Mouse (Mus musculus) skeletal muscle tissue, postnatal 0 days (tissue): ENCODE results near the gene Dennd4b. TPM values are rescaled to one million over a fixed set of nuclear protein-coding genes. Genes with fewer than 3 reads are reported as not detected.

Experiments
- microRNA-seq, 2 experiments: library from miRNA; unstranded; fragments of <30 nt; microRNA quantifications; one replicate each; pipeline ENCODE4; 2016
- polyA plus RNA-seq: library from polyadenylated mRNA; unstranded; fragments of >200 nt; fragmentation: Nextera tagmentation; extraction: Ambion mirVana; gene quantifications from 2 replicates; pipeline ENCODE4 v1.2.1, GENCODE M21; 2015

Gene Dennd4b
- polyA plus RNA-seq: 5.1 and 5.5 TPM in 2 replicates

DNA sequence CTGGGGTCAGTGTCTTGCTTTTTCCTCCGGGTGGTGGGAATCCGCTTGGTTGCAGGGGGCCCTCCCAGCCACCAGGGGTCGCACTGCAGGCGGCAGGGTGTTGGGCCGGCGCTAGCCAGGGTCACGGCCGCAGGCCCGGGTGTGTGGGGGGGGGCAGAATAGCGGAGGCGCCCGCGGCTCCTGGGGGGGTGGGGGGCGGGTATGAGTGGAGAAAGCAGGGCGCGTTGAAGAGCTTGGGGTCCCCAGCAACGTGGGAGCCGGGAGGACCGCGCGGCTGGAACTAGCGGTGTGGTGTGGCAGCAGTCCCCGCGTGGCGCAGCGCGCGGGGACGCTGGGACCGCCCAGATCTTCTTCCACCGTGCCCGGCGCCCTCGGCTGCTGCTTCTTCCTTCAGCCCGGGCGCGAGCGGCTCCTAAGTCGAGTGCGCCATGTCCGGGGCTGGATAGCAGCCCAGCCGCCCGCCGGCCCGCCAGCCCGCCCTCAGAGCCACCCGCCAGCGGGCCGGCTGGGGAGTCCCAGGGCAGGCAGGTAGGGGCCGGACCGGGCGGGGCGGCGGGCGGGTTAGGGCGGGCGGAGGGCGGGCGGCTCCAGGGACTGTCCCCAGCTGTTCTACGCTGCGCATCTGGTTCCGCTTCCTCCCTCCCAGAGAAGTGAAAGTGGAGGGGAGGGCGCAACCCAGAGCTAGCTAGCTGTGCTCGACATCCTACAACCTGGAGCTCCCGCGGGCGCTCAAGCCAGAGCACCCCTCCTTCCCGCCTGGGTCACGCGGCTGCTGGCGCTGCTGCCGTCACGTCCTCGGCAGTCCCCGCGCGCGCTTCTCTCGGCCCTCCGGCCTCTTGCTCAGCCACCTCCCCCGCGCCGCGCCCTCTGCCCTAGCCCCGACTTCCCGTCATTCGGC is at the start of gene Dennd4b:
TSS of gene Dennd4b (plus strand) at position 152 of the 898 bp plus-strand sequence.

DNA sequence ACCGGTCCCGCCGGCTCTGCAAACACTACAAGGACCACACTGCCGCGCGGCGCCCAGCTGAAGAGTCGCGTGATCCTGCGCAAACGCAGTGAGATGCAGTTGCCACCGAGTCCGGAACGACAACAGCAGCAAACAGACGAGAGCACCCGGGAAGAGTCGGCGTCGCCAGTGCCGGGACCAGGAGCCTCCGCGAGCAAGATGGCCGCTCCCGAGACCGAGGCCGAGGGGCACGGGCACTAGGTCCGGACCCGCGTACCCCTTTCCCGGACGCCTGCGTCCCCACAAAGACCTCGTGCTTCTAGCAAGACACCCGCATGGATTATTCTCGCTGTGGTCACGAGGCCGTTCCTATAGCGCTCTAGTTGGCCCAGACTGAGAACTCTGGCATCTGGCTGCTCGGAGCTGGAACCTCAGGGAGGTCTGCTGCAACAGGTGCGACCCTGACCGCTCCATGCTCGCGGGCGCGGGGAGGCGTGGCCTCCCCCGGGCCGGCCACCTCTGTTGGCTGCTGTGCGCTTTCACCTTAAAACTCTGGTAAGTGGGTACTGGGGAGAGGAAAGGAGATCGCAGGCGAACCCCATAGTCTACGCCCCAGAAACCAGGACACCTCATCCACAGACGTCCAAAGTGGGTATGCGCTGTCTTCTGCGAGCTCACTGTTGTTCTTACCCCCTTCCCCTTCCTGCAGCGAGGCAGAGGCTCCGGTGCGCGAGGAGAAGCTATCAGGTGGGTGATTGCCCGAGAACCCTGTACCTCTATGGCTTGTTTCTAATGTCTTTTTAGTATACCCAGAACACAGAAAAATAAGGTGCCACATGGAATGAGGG is 33.3 kb upstream of the Dennd4b start, which contains the start of gene Jtb:
TSS of gene Jtb (plus strand) at position 91 of the 827 bp plus-strand sequence.

DNA sequence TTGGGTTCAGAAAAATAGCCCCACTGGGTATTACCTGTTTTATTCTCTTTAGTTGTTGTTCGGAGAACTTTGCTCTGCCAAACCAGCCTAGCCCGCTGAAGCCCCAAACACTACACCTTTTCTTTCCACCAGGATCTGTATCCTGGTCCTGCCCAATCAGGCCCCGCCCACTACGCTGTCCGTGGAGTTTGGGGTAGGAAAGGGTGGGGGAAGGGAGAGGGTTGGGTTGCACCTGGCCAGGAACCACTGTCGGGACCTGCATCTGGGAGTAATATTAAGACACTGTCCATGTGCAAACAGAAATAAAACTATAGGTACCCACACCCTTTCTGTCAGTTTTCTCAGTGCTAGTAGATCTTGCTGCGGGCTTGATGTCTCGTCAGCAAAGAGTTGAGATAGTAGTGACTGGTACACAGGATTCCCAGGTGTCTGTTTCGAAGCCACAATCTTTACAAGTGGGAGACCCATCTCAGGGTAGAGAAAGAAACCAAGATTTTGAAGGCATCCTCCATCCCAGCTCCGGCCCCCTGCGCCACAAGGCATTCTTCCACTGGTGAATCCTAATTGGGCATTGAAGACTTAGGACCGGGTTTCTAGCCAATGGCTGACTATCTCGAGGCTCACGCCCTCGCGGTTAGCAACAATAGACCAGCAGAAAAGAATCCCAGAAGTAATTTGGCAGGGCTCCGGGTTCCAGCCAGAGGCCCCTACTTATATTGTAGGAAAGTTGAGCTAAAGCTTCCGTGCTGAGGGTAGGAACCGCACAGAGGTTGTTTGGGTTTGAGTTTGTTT is 21.8 kb upstream of the Dennd4b start, which contains the start of gene Creb3l4:
TSS of gene Creb3l4 (minus strand) at position 529 of the 792 bp plus-strand sequence.

DNA sequence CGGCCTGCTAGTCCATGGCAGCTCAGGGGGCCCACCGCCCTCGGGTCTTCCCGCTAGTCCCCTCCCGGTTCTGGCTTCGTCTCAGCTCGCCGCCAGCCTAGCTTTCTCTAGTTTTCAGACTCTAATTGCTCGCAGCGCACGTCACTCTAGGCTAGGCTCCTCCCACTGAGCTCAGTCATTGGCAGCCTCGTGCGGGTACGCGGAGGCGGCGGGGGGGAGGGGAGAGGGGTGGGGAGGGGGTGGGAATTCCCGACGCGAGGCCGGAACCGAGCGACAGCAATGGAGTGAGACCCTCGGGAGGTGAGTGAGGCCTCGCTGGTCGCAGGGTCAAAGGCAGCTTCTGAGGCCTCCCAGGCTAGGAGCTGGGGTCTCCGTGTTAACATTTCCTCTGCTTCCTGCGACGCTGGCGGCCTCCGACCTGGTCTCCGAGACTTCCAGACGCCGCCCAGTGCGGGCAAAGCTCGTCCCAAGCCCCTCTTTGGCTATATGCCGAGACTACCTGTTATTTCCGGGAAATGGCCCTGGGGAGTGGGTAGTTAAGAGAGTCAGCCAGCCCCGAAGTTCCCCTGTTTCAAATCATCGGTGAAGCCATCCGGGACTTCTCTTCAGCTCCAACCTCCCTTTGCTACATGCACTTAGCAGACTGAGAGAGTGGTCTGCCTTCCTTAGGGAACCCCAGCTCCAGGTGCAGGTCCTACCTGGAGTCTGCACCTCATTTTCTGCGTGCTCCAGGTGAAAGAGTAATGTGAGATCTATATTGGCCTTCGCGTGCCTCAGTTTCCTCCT is 16.8 kb upstream of the Dennd4b start, which contains the start of gene Slc39a1:
TSS of gene Slc39a1 (plus strand) at position 213 of the 786 bp plus-strand sequence.

DNA sequence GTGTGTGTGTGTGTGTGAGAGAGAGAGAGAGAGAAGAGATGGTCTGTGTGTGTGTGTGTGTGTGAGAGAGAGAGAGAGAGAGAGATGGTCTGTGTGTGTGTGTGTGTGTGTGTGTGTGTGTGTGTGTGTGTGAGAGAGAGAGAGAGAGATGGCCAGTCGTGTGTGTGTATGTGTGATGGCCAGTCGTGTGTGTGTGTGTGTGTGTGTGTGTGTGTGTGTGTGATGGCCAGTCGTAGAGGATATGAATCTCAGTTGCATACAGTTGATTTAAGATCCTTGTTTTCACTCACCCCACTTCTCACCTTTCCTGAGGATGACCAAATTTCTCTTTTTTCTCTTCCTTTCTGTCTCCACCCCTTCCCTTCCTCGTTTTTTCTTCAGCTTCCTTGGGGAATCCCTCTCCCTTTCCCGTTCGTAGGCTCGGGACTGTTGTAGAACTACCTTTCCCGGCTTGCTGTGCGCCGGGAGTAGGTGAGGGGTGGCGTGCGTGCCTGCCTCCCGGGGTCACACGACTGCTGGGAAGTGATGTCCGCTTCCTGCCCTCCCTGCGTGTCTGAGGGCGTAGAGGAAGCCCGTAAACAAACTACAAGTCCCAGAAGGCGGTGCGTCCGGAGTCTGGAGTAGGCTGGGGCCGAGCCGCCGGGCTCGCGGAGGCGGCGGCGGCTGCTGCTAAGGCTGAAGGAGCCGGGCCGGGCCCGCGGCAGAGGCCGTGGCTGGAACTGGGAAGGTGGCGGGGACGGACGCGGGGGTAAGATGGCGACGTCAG is 11.1 kb upstream of the Dennd4b start, which contains the start of gene Crtc2:
TSS of gene Crtc2 (plus strand) at position 511 of the 766 bp plus-strand sequence.

DNA sequence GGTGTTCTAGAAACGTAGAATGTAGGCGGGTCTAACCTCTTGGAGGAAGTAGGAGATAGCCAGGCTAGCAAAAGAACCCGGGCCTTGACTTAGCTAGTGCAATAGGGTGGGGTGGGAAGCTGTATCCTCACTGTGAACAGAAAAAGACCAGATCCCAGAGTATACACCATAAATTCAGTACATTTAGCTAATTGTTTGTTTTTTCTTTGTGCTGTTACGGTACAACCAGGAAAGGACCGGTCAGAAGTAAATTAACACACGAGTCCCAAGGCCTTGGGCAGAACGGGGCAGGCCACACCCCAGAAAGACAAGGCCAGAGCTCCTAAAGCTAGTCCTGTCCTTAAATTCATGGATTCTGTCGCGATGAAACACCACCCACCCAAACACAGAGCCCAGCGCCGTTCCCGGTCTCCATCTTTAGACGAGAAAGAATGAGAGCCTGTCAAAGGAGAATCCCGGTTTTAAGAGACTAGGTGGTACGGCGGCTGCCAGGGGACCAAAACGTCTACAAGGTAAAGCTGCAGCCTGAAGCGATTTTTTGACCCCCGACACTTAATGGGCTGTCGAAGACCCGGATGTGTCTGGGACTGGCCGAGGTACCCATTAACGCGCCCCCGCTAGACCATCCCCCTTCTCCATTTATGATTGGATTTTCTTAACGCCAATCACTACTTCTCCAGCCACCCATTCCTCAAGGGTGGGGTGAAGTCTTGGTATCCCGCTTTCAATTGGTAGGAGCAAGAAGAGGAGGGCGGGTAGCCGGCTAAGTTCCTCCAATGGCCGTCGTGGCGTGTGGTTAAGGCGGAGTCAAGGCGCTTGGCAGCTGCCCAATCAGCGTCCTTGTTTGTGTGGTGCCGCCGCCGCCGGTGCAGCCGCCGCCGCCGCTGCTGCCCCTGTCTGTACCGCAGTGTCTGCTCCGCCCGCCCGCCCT is 27.6 kb downstream of the Dennd4b start, which contains the start of gene Gatad2b:
TSS of gene Gatad2b (plus strand) at position 834 of the 931 bp plus-strand sequence.

Small RNA genes within 50 kb of the gene (microRNA-seq; reads per million reads assigned to microRNA genes)
- gene Mir7012: 0.10 to 0.21 reads per million in 2 experiments

Other genes starting within 250 kb of the Dennd4b start
- 144 and 154 TPM in 2 replicates for gene 4933434E20Rik, start 213.5 kb upstream of the Dennd4b start, polyA plus RNA-seq
- 98.2 and 106 TPM in 2 replicates for gene Ubap2l, start 212.6 kb upstream of the Dennd4b start, polyA plus RNA-seq
- 617 and 733 TPM in 2 replicates for gene Tpm3, start 192.5 kb upstream of the Dennd4b start, polyA plus RNA-seq
- gene Nup210l, start 161.1 kb upstream of the Dennd4b start, polyA plus RNA-seq: 0.02 and 0.03 TPM in 2 replicates
- 894 and 1,257 TPM in 2 replicates for gene Rps27, start 51.5 kb upstream of the Dennd4b start, polyA plus RNA-seq
- gene Rab13, start 51.5 kb upstream of the Dennd4b start, polyA plus RNA-seq: 22.1 and 24.7 TPM in 2 replicates
- gene Jtb, start 33.6 kb upstream of the Dennd4b start, polyA plus RNA-seq: 146 and 151 TPM in 2 replicates
- 1.3 and 1.5 TPM in 2 replicates for gene Creb3l4, start 21.7 kb upstream of the Dennd4b start, polyA plus RNA-seq
- 72.4 and 77.7 TPM in 2 replicates for gene Slc39a1, start 17.0 kb upstream of the Dennd4b start, polyA plus RNA-seq
- gene Crtc2, start 11.0 kb upstream of the Dennd4b start, polyA plus RNA-seq: 10.5 and 10.7 TPM in 2 replicates
- gene Gatad2b, start 28.0 kb downstream of the Dennd4b start, polyA plus RNA-seq: 5.7 and 6.3 TPM in 2 replicates
- gene Slc27a3, start 124.8 kb downstream of the Dennd4b start, polyA plus RNA-seq: 2.9 and 4.0 TPM in 2 replicates
- 9.1 and 9.9 TPM in 2 replicates for gene Ints3, start 168.4 kb downstream of the Dennd4b start, polyA plus RNA-seq
- gene Npr1, start 200.7 kb downstream of the Dennd4b start, polyA plus RNA-seq: 7.6 and 8.8 TPM in 2 replicates
- 58.2 and 62.9 TPM in 2 replicates for gene Ilf2, start 210.9 kb downstream of the Dennd4b start, polyA plus RNA-seq
- gene Snapin, start 225.8 kb downstream of the Dennd4b start, polyA plus RNA-seq: 118 and 120 TPM in 2 replicates
- gene Chtop, start 244.3 kb downstream of the Dennd4b start, polyA plus RNA-seq: 66.7 and 74.5 TPM in 2 replicates
- 49.4 and 84.8 TPM in 2 replicates for gene S100a1, start 249.2 kb downstream of the Dennd4b start, polyA plus RNA-seq
- 55.8 and 71.4 TPM in 2 replicates for gene S100a13, start 249.2 kb downstream of the Dennd4b start, polyA plus RNA-seq